Mouse (Mus musculus) c-Kit-positive CD71-negative TER-119-negative erythroid progenitor cells, embryonic 14.5 days (primary cell): ENCODE results near the gene Fam69b.

Experiments
- DNase-seq: peaks from one replicate; pipeline ENCODE4 v3.0.0-alpha.2; 2013; ENCODE audit warnings: low read depth

Fam69b gene

GRCm38 (mm10) chr2:26626081-26626480 lies 2.2 kb upstream of the Fam69b start:
- DNase-seq, result no peak

- DNase-seq, result no peak
Measured at GRCm38 (mm10) chr2:26628792-26629437, 658 bp downstream of the Fam69b start.

DNA sequence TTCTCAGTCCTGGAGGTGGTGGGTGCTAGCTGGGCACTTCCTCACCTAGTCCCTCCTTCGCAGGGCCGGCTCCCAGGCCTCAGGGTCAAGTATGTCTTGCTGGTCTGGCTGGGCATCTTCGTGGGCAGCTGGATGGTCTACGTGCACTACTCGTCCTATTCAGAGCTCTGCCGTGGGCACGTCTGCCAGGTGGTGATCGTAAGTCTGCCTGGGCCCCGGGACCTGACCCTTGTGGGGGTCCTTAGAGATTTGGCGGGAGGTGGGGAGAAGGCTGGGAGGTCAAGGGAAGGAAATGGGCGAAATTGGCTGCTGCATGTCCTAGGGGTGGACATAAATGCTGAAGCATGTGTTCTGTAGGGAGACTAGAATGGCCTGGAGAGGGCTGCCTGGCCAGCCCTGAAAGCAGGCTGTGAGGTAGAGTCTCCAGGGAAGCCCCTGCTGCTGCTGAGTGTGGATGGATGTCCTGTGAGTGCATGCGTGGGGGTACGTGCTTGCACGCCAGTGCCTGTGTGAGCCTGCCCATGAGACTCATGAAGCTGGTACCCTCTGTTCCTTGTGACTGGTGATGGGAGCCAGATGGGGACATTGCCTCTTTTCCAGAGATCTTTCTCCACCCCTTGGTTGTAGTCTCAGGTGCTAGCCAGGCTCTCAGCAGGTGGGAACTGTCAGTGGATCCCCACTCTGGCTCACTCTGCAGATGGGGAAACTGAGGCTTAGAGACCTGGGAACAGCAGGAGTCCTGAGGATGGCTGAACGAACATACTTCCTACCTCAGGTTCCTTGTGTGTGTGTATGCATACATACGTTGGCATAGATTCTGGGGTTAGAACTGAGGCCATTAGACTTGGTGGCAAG lies 4.5 kb downstream of the Fam69b start:
- no peak for DNase-seq

- no peak for DNase-seq
Measured at GRCm38 (mm10) chr2:26633953-26634530, 5.8 kb downstream of the Fam69b start.

GRCm38 (mm10) chr2:26634629-26635488 lies 6.6 kb downstream of the Fam69b start:
- DNase-seq, result no peak

GRCm38 (mm10) chr2:26635489-26636324 lies 7.5 kb downstream of the Fam69b start:
- no peak for DNase-seq

- no peak for DNase-seq
Measured at GRCm38 (mm10) chr2:26636325-26636635, 8.0 kb downstream of the Fam69b start.

DNA sequence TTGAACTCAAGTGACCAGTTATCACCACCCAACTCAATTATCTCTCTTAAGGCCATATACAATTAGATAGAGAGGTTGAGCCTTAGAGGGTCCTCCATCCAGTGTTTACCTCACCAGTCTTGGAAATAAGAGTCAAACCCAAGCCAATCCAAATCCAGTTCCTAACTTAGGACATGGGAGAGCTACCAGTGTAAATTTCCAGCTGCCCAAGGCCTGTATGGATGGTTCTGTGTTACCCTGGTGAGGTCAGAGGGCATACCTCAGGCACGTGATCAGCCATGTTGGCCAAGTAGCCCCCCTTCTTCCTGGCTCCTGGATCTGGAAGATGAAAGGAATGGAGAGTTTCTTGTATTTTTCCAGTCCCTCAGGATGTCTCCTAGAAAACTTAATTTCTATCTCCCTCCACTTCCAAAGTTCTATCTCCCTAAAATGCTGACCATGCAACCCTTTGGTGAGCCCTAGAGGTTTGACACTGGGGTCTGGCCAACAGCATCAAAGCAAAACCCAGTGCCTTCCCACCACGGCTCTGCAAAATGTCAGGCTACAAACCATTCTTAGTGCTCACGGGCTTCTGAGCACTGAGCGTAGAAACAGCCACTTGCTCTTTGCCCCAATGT lies 9.2 kb downstream of the Fam69b start:
- DNase-seq, result no peak

GRCm38 (mm10) chr2:26638039-26638438 lies 9.8 kb downstream of the Fam69b start:
- DNase-seq, result no peak

DNA sequence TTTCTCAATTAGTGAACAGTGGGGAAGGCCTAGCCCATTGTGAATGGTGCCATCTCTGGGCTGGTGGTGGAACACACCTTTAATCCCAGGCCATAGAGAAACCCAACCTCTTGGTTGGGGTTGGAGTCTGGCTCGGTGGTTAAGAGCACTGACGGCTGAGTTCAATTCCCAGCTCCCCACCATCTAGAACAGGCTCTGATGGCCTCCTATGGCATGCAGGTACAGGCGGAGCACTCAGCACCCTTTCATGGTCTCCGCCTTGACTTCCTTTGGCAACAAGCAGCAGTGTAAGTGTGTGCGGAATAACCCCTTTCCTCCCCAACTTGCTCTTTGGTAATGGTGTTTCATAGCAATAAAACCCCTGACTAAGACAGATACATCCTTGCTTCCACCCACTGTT lies 10.3 kb downstream of the Fam69b start:
- no peak for DNase-seq

DNA sequence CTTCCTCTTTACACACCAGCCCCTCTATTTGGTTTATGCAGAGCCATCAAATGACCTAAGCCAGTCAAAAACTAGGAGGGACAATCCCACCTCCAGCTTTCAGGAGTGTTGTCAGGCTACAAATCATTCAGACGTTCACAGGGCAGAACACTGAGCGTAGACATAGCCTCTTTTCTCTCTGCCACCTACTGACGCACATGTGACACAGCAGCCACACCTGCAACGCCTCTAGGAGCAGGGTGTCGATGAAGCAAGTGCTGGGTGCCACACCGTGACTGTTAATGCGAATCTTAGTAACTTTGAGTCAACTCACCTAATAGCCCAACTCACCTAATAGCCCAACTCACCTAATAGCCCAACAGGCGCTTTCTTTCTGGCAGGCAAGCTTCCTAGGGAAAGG lies 10.8 kb downstream of the Fam69b start:
- no peak for DNase-seq

DNA sequence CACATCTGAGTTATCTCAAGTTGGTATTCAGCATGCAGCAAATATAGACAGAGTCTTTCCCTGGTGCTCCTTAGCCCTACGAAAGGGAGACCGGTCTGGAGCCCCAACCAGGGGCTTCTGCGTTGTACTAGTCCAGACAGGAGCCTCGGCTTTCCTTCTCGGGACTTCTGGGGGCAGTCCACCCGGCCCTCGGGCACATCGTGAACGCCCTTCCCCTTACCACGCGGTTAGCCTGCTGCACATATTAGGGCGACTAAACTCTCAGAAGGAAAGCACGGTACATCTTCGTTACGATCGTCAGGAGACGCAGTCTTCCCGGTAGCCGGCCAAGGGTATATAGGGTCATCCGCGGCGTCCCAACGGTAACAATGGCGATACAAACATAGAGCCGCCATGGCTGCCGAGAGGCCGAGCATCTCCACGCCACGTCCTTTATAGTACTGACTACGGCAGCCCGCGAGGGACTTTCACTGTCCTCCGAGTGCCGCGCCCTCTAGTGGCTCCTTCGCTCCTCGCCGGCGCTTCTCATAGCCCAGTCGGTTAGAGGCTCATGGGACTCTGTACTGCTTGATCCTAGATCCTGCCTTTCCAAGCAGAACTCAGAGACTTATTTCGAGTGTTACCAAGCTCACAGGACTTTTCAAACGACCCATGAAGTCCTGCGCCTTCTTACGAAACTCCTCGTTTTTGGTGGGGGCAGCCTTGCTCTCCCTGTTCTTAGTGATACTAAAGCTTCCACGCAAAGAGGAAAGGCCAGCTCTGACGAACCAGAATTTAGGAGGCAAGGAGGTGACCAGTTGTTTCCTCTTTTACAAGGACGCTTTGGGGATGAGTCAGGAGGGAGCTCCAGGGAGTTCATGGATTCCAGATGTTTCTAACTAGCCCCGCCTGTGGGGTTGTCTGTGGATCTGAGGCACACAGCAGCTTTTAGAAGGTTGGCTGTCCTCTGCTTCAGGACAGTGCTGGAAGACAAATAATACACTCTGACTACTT lies 11.9 kb downstream of the Fam69b start:
- DNase-seq, result peak; percentile 97

DNA sequence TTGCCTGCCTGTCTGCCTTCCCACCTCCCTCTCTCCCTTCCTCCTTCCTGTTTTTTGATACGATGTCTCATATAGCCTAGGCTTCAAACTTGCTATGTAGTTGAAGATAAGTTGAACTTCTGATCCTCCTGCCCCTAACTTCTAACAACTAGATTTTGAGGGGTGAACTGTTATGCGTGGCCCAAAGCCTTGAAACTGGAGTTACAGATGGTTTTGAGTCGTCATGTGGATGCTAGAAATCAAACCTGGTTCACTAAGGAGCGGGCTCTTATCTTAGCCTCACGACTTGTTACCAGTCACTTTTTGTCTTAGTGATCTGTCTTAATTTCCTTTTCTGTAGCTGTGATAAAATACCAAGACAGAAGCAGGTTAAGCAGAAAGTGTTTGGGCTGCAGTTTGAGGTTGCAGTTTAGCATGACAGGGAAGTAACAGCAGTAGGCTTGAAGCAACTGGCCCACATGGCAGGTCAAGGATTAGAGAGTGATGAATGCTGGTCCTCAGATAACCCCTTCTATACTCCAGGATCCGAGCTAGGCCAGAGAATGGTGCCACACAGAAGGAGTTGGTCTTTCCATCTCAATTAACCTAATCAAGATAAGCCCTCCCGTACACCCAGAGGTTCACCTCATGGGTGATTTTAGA lies 12.9 kb downstream of the Fam69b start:
- no peak for DNase-seq

- DNase-seq, result peak; percentile 56
Measured at GRCm38 (mm10) chr2:26643942-26644341, 15.7 kb downstream of the Fam69b start.

GRCm38 (mm10) chr2:26646643-26647293 lies 18.5 kb downstream of the Fam69b start:
- DNase-seq, result peak; percentile 88

GRCm38 (mm10) chr2:26654687-26655086 lies 26.4 kb downstream of the Fam69b start:
- DNase-seq, result no peak

DNA sequence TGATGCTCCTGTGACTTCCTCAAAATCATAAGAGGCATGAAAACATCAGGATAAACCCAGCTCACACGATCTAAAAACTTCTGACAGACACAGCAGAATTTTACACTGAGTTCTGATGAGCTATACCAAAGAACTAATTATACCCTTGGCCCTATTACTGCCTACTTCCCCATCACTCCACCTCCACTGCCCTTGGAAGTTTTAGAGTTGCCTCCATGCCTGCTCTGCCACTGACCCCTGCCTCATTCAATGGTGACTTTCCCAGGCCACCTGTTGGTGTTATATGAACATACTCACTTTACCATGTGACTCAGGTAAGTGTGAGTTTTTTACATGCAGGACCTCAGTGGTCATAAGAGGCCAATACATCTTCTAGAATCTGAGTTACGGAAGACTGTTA lies 29.2 kb downstream of the Fam69b start:
- DNase-seq, result no peak

DNA sequence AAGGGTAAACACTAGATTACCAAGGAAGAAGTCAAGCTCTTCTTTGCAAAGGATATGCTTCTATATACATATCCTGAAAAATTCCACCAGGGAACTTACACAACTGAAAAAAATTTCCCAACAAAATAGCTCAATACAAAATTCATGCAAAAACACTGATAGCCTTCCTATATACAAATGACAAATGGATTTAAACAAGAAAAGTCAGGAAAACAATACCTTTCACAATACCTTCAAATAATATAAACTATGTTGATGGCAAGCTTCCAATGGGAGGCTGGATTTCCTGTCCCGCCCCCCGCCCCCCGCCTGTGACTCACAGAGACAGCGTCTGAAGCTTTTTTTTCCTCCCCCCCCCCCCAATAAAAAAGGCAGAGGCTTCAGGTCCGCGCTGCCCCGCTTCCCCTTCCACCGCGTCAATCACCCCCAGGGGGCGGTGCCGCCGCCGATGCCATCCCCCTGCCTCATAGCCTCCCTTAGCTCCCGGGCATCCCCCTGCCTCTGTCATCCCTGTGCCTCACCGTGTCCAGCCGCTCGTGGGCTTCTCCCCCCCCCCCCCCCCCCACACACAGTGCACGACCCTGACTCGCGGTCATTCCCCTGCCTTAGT lies 33.0 kb downstream of the Fam69b start:
- DNase-seq, result peak; percentile 46
